Mouse (Mus musculus) liver, adult 2 months (tissue): ENCODE data around the gene Erlin1.

Experiments used
- CTCF ChIP-seq: fragments of 200-500 bp; IDR thresholded peaks from 2 replicates; pipeline ENCODE4 v1.5.1; 2011; ENCODE audit warnings: low read depth, low read length, control low read depth
- POLR2A ChIP-seq: fragments of 200-500 bp; IDR thresholded peaks from 2 replicates; pipeline ENCODE4 v1.6.1; 2011; ENCODE audit warnings: low read length, control low read depth; ENCODE audit not compliant: insufficient read depth; ENCODE audit errors: extremely low read depth

DNA sequence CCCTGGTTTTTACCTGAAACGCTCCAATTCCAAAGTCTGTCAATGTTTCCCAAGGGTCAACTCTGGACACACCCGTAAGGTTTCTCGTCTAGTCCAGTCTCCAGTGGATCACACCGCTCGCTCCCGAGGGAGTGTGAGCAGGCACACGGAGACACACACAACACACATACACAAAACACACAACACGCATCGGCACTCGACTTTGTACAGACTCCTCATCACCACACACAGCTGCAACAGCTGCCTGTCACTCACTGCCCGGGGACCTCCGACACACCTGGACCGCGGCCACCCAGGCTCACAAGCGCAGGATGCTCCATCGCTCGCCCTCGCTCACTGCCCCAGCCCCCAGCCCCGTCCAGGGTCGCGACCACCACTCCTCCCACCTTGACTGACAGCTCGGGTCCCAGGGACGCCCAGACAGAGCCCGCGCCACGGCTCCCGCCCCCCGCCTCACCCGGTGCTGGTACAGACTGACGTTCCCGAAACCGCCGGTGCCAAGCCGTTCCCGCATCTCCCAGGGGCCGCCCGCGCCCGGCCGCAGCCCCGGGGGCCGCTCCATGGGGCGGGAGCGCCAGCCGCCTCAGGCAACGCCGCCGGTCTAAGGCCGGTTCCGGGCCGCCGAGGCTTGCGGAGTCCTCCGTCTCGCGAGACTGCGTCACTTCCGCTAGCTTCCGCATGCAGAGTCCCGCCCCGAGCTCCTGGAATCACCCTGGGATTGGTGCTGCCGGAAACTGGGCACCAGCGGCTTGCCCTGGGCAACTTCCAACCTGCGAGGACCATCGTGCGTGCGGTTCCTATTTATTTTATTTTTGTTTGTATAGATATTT, 37.5 kb upstream of the Erlin1 start, which contains the start of gene Chuk:
- no peak for TF ChIP-seq CTCF
- peak; percentile 81 for TF ChIP-seq POLR2A
